Mouse (Mus musculus): ENCODE data around the gene Acot13. TPM values are rescaled to one million over a fixed set of nuclear protein-coding genes. Genes with fewer than 3 reads are reported as not detected.

Gene Acot13
- polyA plus RNA-seq, 1 experiment = 51.5 TPM

DNA sequence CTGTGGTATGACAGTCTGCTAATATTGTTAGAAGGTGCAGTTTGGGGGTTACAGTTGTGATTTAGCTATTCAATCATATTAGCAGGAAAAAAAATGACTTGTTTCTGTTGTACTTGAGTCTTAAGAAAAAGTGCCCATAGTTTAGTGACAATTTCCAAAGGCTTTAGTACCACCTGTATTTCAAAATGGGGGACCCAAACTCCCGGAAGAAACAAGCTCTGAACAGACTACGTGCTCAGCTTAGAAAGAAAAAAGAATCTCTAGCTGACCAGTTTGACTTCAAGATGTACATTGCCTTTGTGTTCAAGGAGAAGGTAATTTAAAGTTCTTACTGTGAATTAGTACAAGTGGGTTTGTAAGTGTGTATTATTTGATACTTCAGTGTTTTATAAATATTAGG, 28.1 kb downstream of the Acot13 start:
- TF ChIP-seq POLR2A (IDR thresholded peaks at IDR 0.05; ENCODE audit: control insufficient read depth, extremely low read depth, insufficient read depth, low read length, poor library complexity) (no peak), CTCF (IDR thresholded peaks at IDR 0.05; ENCODE audit: borderline replicate concordance, control insufficient read depth, extremely low read depth, insufficient read depth, low read length, poor library complexity) (no peak)
- peaks cover 31% of the 10 kb centered on the region for H3K36me3 ChIP-seq (ENCODE audit: control insufficient read depth, insufficient read depth, low read length)

DNA sequence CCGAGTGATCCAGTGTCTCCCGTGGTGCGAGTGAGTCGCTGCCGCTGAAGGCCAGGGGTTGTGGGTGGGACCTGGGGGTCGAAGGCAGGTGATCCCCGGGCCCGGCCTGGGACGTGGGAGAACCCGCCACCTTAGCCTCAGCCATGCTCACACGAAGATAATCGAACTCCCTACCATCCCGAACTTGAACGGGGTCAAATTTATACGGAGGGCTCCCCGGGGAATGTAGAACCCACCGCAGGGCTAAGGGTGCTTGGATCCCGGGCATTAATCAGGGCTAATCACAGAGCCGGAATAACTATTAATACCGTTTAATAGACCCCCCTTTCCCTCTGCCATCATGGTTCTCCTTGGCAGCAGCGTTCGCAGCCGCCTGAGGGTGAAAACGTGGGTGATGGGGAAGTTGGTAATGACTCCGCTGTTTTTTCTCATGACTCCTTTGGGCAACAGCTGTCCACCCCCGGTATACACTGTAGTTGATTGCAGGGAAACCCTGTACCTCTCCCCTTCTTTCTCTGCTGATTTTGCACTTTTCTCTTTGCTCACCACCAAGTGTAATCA, 29.1 kb downstream of the Acot13 start:
- Histone ChIP-seq H3K36me3 (ENCODE audit: control insufficient read depth, insufficient read depth, low read length) (peaks cover 21% of the 10 kb centered on the region), H3K4me1 (replicated peaks; ENCODE audit: control insufficient read depth, insufficient read depth, low read length) (peaks cover 7% of the 10 kb centered on the region), H3K27ac (ENCODE audit: control insufficient read depth, insufficient read depth, low read length) (peak overlapping the region; percentile 95; the same call in 1 of the 2 replicates), H3K27me3 (ENCODE audit: control insufficient read depth, insufficient read depth, low read length) (no peaks in the 10 kb centered on the region), H3K4me3 (ENCODE audit: control insufficient read depth, insufficient read depth, low read length) (peak overlapping the region; percentile 90)
- WGBS = under 1% methylated on average over 26 of the region's 26 CpGs
- TF ChIP-seq POLR2A (IDR thresholded peaks at IDR 0.05; ENCODE audit: control insufficient read depth, extremely low read depth, insufficient read depth, low read length, poor library complexity) = no peak
- no peak for TF ChIP-seq CTCF (IDR thresholded peaks at IDR 0.05; ENCODE audit: borderline replicate concordance, control insufficient read depth, extremely low read depth, insufficient read depth, low read length, poor library complexity)
- DNase-seq = peak; percentile 32

More for the DNA sequence above, 28.1 kb downstream of the Acot13 start:
- Histone ChIP-seq H3K27me3 (ENCODE audit: control insufficient read depth, insufficient read depth, low read length) (no peaks in the 10 kb centered on the region), H3K27ac (ENCODE audit: control insufficient read depth, insufficient read depth, low read length) (no peak overlapping the region), H3K4me1 (replicated peaks; ENCODE audit: control insufficient read depth, insufficient read depth, low read length) (peaks cover 7% of the 10 kb centered on the region), H3K4me3 (ENCODE audit: control insufficient read depth, insufficient read depth, low read length) (no peak overlapping the region)
- 7% methylated on average over 2 of the region's 2 CpGs for WGBS
- no peak for DNase-seq

DNA sequence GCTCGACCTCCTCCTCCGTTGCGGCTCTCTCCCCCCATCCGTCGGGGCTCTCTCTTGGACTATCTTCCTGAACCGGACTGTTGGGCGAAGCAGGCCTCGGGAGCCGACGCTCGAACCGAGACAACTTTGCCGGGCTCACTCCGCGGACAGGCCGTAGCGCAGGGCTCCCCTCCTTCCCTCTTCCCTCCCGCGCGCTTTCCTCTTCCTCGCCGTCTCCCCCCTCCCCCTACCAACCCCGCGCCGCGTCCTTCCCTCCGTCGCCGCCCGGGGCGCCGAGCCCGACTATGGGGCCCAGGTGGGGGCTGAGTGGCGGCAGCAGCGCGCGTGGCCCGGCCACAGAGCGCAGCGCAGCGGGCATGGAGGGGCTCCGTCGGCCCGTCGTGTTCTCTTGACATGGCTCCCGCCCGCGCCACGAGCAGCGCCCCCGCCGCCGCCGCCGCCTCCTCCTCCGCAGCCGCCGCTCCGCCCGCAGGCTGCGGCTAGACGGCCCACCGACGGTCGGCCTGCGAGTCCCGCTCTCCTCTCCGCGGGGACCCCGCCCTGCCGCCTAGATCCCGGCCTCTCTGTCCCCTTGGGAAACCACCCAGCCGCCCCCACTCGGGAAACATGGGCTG, 29.9 kb downstream of the Acot13 start, which contains the start of gene BC005537:
Gene BC005537 (plus strand): TSS at position 350 of the 614 bp plus-strand sequence.
- H3K27ac ChIP-seq (ENCODE audit: control insufficient read depth, insufficient read depth, low read length) = peak within 1 kb of the TSS; percentile 95
- TF ChIP-seq POLR2A (IDR thresholded peaks at IDR 0.05; ENCODE audit: control insufficient read depth, extremely low read depth, insufficient read depth, low read length, poor library complexity) (no peak), CTCF (IDR thresholded peaks at IDR 0.05; ENCODE audit: borderline replicate concordance, control insufficient read depth, extremely low read depth, insufficient read depth, low read length, poor library complexity) (0 out of 2 replicates have a peak, but pooled peaks have one; percentile 17)
- H3K36me3 ChIP-seq (ENCODE audit: control insufficient read depth, insufficient read depth, low read length) = peaks cover 15% of the 10 kb centered on the region
- peaks cover 7% of the 10 kb centered on the region for H3K4me1 ChIP-seq (replicated peaks; ENCODE audit: control insufficient read depth, insufficient read depth, low read length)
- under 1% methylated on average over 74 of the region's 74 CpGs for WGBS
- peak; percentile 58 for DNase-seq
- H3K27me3 ChIP-seq (ENCODE audit: control insufficient read depth, insufficient read depth, low read length) = no peaks in the 10 kb centered on the region
- peak within 1 kb of the TSS; percentile 90 for H3K4me3 ChIP-seq (ENCODE audit: control insufficient read depth, insufficient read depth, low read length)

DNA sequence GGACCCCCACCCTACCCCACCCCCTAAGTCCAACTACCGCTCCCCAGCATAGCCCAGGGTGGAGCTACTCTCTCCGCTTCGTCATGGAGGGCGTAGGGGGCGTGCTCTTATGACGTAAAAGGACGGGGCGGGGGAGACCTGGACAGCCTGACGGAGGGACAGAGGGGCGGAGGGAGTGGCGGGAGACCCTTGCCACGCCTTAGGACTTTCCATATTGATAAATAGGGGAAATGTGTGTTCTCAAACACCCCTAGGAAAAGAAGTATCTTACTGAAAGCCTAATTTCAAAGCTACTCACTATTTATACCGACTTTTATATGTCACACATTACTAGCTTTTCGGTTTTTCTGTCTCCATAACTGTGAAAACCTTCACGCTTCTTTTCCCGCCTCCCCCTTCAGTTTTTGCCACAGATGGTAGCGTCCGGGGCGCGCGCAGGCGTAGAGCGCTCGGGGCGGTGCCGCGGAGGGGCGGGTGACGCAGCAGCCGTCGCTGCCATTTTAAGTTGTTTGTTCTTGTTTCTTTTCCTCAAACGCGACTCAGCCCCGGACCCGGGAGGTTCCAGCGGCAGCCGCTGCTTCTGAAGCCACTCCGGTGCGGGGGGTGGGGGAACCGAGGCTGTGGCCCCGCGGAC, 30.5 kb downstream of the Acot13 start:
- TF ChIP-seq CTCF (IDR thresholded peaks at IDR 0.05; ENCODE audit: borderline replicate concordance, control insufficient read depth, extremely low read depth, insufficient read depth, low read length, poor library complexity) (no peak), POLR2A (IDR thresholded peaks at IDR 0.05; ENCODE audit: control insufficient read depth, extremely low read depth, insufficient read depth, low read length, poor library complexity) (peak; percentile 99)
- peak; percentile 97 for DNase-seq
- WGBS = under 1% methylated on average over 42 of the region's 42 CpGs
- Histone ChIP-seq H3K4me1 (replicated peaks; ENCODE audit: control insufficient read depth, insufficient read depth, low read length) (peaks cover 7% of the 10 kb centered on the region), H3K4me3 (ENCODE audit: control insufficient read depth, insufficient read depth, low read length) (peak overlapping the region; percentile 90), H3K27me3 (ENCODE audit: control insufficient read depth, insufficient read depth, low read length) (no peaks in the 10 kb centered on the region), H3K27ac (ENCODE audit: control insufficient read depth, insufficient read depth, low read length) (peak overlapping the region; percentile 95), H3K36me3 (ENCODE audit: control insufficient read depth, insufficient read depth, low read length) (peaks cover 8% of the 10 kb centered on the region)

DNA sequence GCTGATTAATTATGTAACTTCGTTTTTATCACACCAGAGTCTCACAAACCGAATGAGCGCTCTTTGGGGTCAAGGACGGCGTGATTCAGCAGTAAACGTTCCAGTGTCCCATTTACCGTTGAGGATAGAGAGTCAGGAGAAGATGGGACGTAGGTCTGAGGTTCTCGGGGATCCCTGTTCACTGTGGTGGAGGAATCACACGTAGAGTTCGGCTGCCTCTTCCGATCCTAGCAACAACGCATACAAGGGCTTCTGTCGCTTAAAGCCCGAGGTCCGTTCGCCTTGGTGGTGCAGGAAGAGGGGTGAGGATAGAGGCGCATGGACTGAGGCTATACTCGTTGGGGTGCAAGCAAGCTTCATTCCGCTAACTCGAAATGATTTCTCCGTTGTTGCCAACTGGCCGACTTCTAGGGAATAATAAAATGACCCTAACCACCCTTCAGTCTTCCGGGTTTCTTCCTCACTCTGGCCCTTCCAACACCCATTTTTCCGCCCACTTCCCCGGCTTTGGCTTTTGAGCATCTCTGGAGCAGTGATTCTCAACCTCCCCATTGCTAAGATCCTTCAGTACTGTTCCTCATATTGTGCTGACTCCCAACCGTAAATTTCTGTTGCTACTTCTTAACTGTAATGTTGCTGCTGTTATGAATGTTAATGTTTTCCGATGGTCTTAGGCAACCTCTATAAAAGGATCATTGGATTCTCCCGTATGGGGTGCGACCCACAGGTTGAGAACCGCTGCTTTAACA, 31.2 kb downstream of the Acot13 start:
- no peak for TF ChIP-seq POLR2A (IDR thresholded peaks at IDR 0.05; ENCODE audit: control insufficient read depth, extremely low read depth, insufficient read depth, low read length, poor library complexity)
- TF ChIP-seq CTCF (IDR thresholded peaks at IDR 0.05; ENCODE audit: borderline replicate concordance, control insufficient read depth, extremely low read depth, insufficient read depth, low read length, poor library complexity) = no peak
- H3K4me1 ChIP-seq (replicated peaks; ENCODE audit: control insufficient read depth, insufficient read depth, low read length) = peaks cover 7% of the 10 kb centered on the region
- H3K27me3 ChIP-seq (ENCODE audit: control insufficient read depth, insufficient read depth, low read length) = no peaks in the 10 kb centered on the region
- H3K4me3 ChIP-seq (ENCODE audit: control insufficient read depth, insufficient read depth, low read length) = peak overlapping the region; percentile 40
- peak; percentile 41 for DNase-seq
- peaks cover 3% of the 10 kb centered on the region; the same call in 1 of the 2 replicates for H3K36me3 ChIP-seq (ENCODE audit: control insufficient read depth, insufficient read depth, low read length)
- H3K27ac ChIP-seq (ENCODE audit: control insufficient read depth, insufficient read depth, low read length) = peak overlapping the region; percentile 71
- WGBS = under 1% methylated on average over 31 of the region's 31 CpGs

DNA sequence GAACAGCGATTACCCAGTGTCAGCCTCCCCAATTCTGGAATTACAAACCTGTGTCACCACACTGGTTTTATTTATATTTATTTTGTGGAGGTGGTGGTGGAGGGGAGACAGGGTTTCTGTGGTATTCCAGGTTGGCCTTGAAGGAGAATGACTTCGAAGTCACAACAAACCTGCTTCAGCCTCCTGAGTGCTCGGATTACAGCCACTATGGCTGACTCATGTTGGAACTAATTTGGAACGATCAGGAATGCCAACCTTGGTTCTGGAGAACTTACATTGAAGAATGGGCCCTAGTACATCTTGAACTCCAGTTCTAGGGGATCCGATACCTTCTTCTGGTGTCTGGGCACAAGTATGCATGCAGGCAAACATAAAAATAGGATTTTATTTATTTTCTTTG, 32.0 kb downstream of the Acot13 start:
- WGBS = 89% methylated on average over 5 of the region's 5 CpGs
- TF ChIP-seq POLR2A (IDR thresholded peaks at IDR 0.05; ENCODE audit: control insufficient read depth, extremely low read depth, insufficient read depth, low read length, poor library complexity) = no peak
- TF ChIP-seq CTCF (IDR thresholded peaks at IDR 0.05; ENCODE audit: borderline replicate concordance, control insufficient read depth, extremely low read depth, insufficient read depth, low read length, poor library complexity) = no peak
- Histone ChIP-seq H3K27me3 (ENCODE audit: control insufficient read depth, insufficient read depth, low read length) (no peaks in the 10 kb centered on the region), H3K4me3 (ENCODE audit: control insufficient read depth, insufficient read depth, low read length) (no peak overlapping the region), H3K27ac (ENCODE audit: control insufficient read depth, insufficient read depth, low read length) (no peak overlapping the region), H3K36me3 (ENCODE audit: control insufficient read depth, insufficient read depth, low read length) (no peaks in the 10 kb centered on the region), H3K4me1 (replicated peaks; ENCODE audit: control insufficient read depth, insufficient read depth, low read length) (peaks cover 7% of the 10 kb centered on the region)
- DNase-seq = no peak
